In the genomic region with DNA sequence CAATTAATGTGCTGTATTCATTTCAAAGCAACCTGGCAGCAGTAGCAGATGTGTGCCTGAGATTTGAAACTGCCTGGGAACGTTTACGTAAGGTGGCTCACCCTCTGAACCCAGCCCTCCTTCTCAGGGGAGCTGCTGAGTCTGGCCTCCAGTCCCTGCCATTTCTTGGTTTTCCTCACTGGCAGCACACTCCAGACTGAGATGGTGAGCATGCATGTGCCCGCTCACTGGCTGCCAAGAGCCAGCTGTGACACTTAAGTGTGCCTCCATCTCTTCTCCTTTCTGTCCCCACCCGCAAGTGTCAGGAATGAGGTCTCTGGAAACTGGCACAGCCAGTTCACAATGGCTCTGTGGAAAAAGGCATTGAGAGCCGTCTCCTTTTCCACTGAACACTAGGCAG, we compare ENCODE assay signal across 18 mouse cellular contexts.
A peak's percentile ranks its signal among the peaks of the same experiment; 100 is the strongest.
DNase-seq lines count a peak whose midpoint lies in the region; ATAC-seq lines count a peak whose summit lies in the region.
"Had no signal": no experiment of that assay in that cellular context is flagged by ENCODE, and none has a peak within 500 bp of the region (broad histone marks: within the 10 kb centered on the region; RNA-seq: fewer than 3 reads in every experiment).

No protein-coding gene starts in this region.

- peak; percentile 52 for DNase-seq in cerebellum, adult 11-12 months
- no peak for DNase-seq in cerebellum, adult 11 months
- peak; percentile 68 for DNase-seq in gastrocnemius, adult 18-20 months (ENCODE audit: low spot score)
- no peak for DNase-seq in gastrocnemius, postnatal 4 days (ENCODE audit: low spot score in 2 of 2)
- no peak for DNase-seq in midbrain, embryonic 10.5 days (ENCODE audit: low spot score)
- DNase-seq in limb, embryonic 10.5 days (ENCODE audit: low spot score) = no peak
- DNase-seq: embryo, embryonic 11 days; kidney, adult 9 months; liver; lung, embryonic 14.5 days; right cerebral cortex, postnatal 25 days; thymus, adult 18-20 months had no signal

- peaks cover 69% of the 10 kb centered on the region for H3K4me1 ChIP-seq in midbrain, embryonic 10.5 days
- peaks cover 40% of the 10 kb centered on the region for H3K4me1 ChIP-seq in midbrain, embryonic 15.5 days
- H3K4me1 ChIP-seq in limb, embryonic 10.5 days = peaks cover 27% of the 10 kb centered on the region

- H3K9me3 ChIP-seq in midbrain, embryonic 10.5 days (replicated peaks) = no peaks in the 10 kb centered on the region
- H3K9me3 ChIP-seq in midbrain, embryonic 15.5 days = no peaks in the 10 kb centered on the region
- no peaks in the 10 kb centered on the region for H3K9me3 ChIP-seq in limb, embryonic 10.5 days (replicated peaks)

- no peak overlapping the region for H3K9ac ChIP-seq in midbrain, embryonic 15.5 days
- H3K9ac ChIP-seq: lung, embryonic 14.5 days had no signal

- H3K27ac ChIP-seq in midbrain, embryonic 10.5 days (replicated peaks) = 0 out of 2 replicates have a peak overlapping the region, but pooled peaks have one; percentile 55
- no peak overlapping the region for H3K27ac ChIP-seq in midbrain, embryonic 15.5 days
- peak overlapping the region; percentile 1; the same call in 1 of the 2 replicates for H3K27ac ChIP-seq in limb, embryonic 10.5 days
- H3K27ac ChIP-seq: hindbrain, postnatal 0 days had no signal

- H3K36me3 ChIP-seq in midbrain, embryonic 10.5 days = peaks cover 32% of the 10 kb centered on the region
- H3K36me3 ChIP-seq in midbrain, embryonic 15.5 days (replicated peaks) = no peaks in the 10 kb centered on the region
- H3K36me3 ChIP-seq in limb, embryonic 10.5 days = peaks cover 18% of the 10 kb centered on the region

- no peak for ATAC-seq in midbrain, embryonic 15.5 days (replicated peaks)
- ATAC-seq in megakaryocyte progenitor cell, adult 5-6 weeks (replicated peaks; ENCODE audit: poor library complexity) = no peak
- ATAC-seq: hindbrain, postnatal 0 days; Patski had no signal

- no peak overlapping the region for H3K4me3 ChIP-seq in midbrain, embryonic 10.5 days
- no peak overlapping the region for H3K4me3 ChIP-seq in midbrain, embryonic 15.5 days
- no peak overlapping the region for H3K4me3 ChIP-seq in limb, embryonic 10.5 days
- H3K4me3 ChIP-seq: erythroblast, embryonic 14.5 days; myocyte had no signal

- 87% methylated on average over 5 of the region's 5 CpGs for WGBS in midbrain, embryonic 10.5 days
- 69% methylated on average over 5 of the region's 5 CpGs for WGBS in midbrain, embryonic 15.5 days
- WGBS in limb, embryonic 10.5 days = 86% methylated on average over 5 of the region's 5 CpGs

- no peak overlapping the region for H3K4me2 ChIP-seq in midbrain, embryonic 15.5 days
- H3K4me2 ChIP-seq: lung, embryonic 14.5 days had no signal

- peaks cover 7% of the 10 kb centered on the region; the same call in 1 of the 2 replicates for H3K27me3 ChIP-seq in midbrain, embryonic 10.5 days (ENCODE audit: low read depth, poor library complexity, severe bottlenecking)
- no peaks in the 10 kb centered on the region for H3K27me3 ChIP-seq in midbrain, embryonic 15.5 days (replicated peaks)
- no peaks in the 10 kb centered on the region for H3K27me3 ChIP-seq in limb, embryonic 10.5 days (ENCODE audit: low read depth, poor library complexity, severe bottlenecking)
- H3K27me3 ChIP-seq: Patski had no signal

Comparison
In these comparisons a context has a peak if more than half of its experiments do, and no peak if none do; other contexts are left out.
1. DNase-seq: peak in cerebellum, adult 11-12 months (single experiment) and gastrocnemius, adult 18-20 months (single experiment); none in cerebellum, adult 11 months (single experiment), gastrocnemius, postnatal 4 days (0 of 2), midbrain, embryonic 10.5 days (single experiment) and limb, embryonic 10.5 days (single experiment).